Mouse (Mus musculus) left cerebral cortex, postnatal 14 days (tissue): Measurements from ENCODE around the gene Wipf2. TPM values are rescaled to one million over a fixed set of nuclear protein-coding genes. Genes with fewer than 3 reads are reported as not detected.

Experiments
- DNase-seq, 2 experiments: peaks; one replicate each; pipeline ENCODE4 v3.0.0; 2021 to 2022; ENCODE audit warnings: low spot score in 2 of 2, mixed read lengths in 1 of 2
- intact Hi-C: fragments of 180-260 bp; cut with DNase I; formaldehyde crosslinking; loops from one replicate; pipeline ENCODE4 v1.15.1; 2025
- total RNA-seq, 2 experiments: library from RNA; stranded (reverse); gene quantifications; 2 replicates each; pipeline ENCODE4 v1.2.3; 2021

Gene Wipf2
- total RNA-seq, 2 experiments from 2014 or later: 45.5 to 45.9 TPM

GRCm38 (mm10) chr11:98951026-98951906 is 87.8 kb downstream of the Wipf2 start:
- DNase-seq: peak in 1 of 2 experiments; percentile 61
- intact Hi-C loops: no loop called here

- intact Hi-C loops: no loop called here
- no peak for DNase-seq
Measured at GRCm38 (mm10) chr11:98952111-98952510, 88.7 kb downstream of the Wipf2 start.

- intact Hi-C loops: no loop called here
- DNase-seq: no peak
Measured at GRCm38 (mm10) chr11:98952736-98953135, 89.3 kb downstream of the Wipf2 start.

GRCm38 (mm10) chr11:98953361-98953760 is 89.9 kb downstream of the Wipf2 start:
- DNase-seq: no peak
- intact Hi-C loops: no loop called here

GRCm38 (mm10) chr11:98953835-98954320 is 90.4 kb downstream of the Wipf2 start:
- no peak for DNase-seq
- intact Hi-C loops: no loop called here

- peak in 1 of 2 experiments; percentile 65 for DNase-seq
- intact Hi-C loops: no loop called here
Measured at GRCm38 (mm10) chr11:98954373-98954772, 90.9 kb downstream of the Wipf2 start.

Other genes starting within 250 kb of the Wipf2 start
- gene Gm12355, start 238.0 kb upstream of the Wipf2 start, total RNA-seq: 10 to 100 TPM; 10.3 to 12.7 TPM
- under 1 TPM; 0.31 to 0.38 TPM for gene Gsdma3, start 237.3 kb upstream of the Wipf2 start, total RNA-seq
- gene Gsdma2, start 216.9 kb upstream of the Wipf2 start, total RNA-seq: not detected
- not detected for gene Gsdma, start 199.3 kb upstream of the Wipf2 start, total RNA-seq
- 100 to 1,000 TPM; 128 to 134 TPM for gene Psmd3, start 181.1 kb upstream of the Wipf2 start, total RNA-seq
- gene Csf3, start 162.4 kb upstream of the Wipf2 start, total RNA-seq: not detected
- gene Med24, start 134.2 kb upstream of the Wipf2 start, total RNA-seq: 100 to 1,000 TPM in 1 of 2 experiments, 10 to 100 TPM in 1; 96.3 to 114 TPM
- 1,000 to 10,000 TPM in 1 of 2 experiments, 100 to 1,000 TPM in 1; 962 to 1,004 TPM for gene Thra, start 123.0 kb upstream of the Wipf2 start, total RNA-seq
- 10 to 100 TPM; 82.0 to 85.4 TPM for gene Nr1d1, start 88.3 kb upstream of the Wipf2 start, total RNA-seq
- gene Msl1, start 68.1 kb upstream of the Wipf2 start, total RNA-seq: 100 to 1,000 TPM; 168 to 170 TPM
- 10 to 100 TPM; 53.1 to 54.6 TPM for gene Casc3, start 58.7 kb upstream of the Wipf2 start, total RNA-seq
- 100 to 1,000 TPM; 141 to 143 TPM for gene Rapgefl1, start 26.9 kb upstream of the Wipf2 start, total RNA-seq
- gene Cdc6, start 44.2 kb downstream of the Wipf2 start, total RNA-seq: under 1 TPM; 0.47 to 0.57 TPM
- 10 to 100 TPM; 14.6 to 15.1 TPM for gene Rara, start 64.2 kb downstream of the Wipf2 start, total RNA-seq
- 1 to 10 TPM; 2.8 to 3.1 TPM for gene Gjd3, start 119.4 kb downstream of the Wipf2 start, total RNA-seq
- 1 to 10 TPM; 4.1 to 4.9 TPM for gene Top2a, start 160.6 kb downstream of the Wipf2 start, total RNA-seq
- gene Igfbp4, start 177.6 kb downstream of the Wipf2 start, total RNA-seq: 100 to 1,000 TPM in 1 of 2 experiments, 10 to 100 TPM in 1; 98.7 to 107 TPM
- under 1 TPM; 0.33 to 0.34 TPM for gene Tns4, start 225.7 kb downstream of the Wipf2 start, total RNA-seq